Mouse (Mus musculus) megakaryocyte, embryonic 14.5 days (primary cell): ENCODE data around the gene Smim24.

ENCODE experiments used
- FLI1 ChIP-seq: IDR thresholded peaks from 2 replicates; pipeline ENCODE4 v1.6.1; 2012; ENCODE audit warnings: low read length, inconsistent platforms, mixed read lengths
- GATA1 ChIP-seq: IDR thresholded peaks from 3 replicates; pipeline ENCODE4 v1.6.1; 2012; ENCODE audit warnings: mixed read lengths, low read length, inconsistent platforms, borderline replicate concordance

- TF ChIP-seq GATA1 = no peak
- TF ChIP-seq FLI1 = no peak
Observed at GRCm38 (mm10) chr10:81400371-81401204, 7.7 kb downstream of the Smim24 start.
